Mouse (Mus musculus): ENCODE results near the gene Zfp768.
"Not testable (repeated sequence)": the region's sequence is repeated elsewhere in the genome, so short reads cannot be mapped to it uniquely, and the experiment has no call there.

Gene Zfp768

DNA sequence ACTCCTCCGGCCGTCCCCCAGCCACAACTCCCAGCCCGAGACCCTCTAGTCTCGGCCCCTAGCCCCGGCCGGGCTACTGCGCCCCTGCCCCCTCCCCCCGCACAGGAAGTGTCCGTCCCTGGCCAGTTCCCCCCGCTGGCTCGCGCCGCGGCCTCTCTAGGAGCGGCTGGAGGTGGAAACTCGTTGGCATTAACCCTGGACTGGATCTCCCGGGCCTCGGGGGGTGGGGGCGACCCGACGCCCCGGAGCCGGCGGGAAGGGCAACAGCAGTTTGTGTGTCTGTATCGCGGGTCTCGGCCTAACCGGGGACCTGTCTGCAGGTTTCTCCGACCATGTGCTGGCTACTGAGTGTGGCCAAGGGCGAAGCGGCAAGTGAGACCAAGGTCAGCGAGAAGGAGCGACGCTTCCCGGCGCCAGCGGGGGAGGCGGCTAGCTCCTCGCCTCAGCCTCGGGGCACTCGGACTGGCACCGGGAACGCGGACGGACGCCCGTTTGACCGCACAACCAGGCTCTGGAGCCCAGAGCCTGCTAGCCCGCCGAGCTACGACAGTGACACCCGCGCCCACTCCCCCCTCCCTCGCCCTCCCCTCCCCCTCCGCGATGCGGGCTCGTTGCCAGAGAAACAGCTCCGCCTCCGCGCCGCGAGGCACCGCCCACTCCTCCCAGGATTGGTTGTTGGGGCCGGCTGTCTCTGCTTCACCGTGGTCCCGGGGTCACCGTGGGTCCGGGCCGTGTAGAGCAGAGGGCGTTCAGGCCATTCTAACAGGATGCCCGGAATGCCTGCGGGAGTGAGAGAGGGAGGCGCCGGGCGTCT is at the start of gene Zfp768:
Gene Zfp768 (minus strand): TSS at position 78 of the 814 bp plus-strand sequence.
- DNase-seq (ENCODE audit: low spot score in 2 of 2) = peak; percentile 81 to 85

DNA sequence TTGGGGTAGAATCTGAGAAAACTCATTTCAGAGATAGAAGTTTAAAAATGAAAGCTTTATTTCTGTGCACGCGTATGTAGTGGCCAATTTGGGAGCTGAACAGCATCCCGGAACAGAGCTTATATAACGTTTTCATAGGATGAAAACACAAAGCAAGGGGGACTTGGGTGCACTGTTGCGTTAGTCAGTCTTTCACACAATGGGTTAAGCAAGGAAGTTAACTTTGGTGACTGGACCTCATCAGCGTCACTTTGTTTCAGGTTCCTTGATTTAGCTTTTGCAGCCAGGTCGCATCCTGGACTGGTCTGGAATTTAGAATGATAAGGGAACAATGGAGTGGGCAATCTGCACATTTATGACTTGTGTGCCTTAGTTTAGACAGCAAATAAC is 48.5 kb upstream of the Zfp768 start:
- no peak for DNase-seq (ENCODE audit: low spot score in 2 of 2)

DNA sequence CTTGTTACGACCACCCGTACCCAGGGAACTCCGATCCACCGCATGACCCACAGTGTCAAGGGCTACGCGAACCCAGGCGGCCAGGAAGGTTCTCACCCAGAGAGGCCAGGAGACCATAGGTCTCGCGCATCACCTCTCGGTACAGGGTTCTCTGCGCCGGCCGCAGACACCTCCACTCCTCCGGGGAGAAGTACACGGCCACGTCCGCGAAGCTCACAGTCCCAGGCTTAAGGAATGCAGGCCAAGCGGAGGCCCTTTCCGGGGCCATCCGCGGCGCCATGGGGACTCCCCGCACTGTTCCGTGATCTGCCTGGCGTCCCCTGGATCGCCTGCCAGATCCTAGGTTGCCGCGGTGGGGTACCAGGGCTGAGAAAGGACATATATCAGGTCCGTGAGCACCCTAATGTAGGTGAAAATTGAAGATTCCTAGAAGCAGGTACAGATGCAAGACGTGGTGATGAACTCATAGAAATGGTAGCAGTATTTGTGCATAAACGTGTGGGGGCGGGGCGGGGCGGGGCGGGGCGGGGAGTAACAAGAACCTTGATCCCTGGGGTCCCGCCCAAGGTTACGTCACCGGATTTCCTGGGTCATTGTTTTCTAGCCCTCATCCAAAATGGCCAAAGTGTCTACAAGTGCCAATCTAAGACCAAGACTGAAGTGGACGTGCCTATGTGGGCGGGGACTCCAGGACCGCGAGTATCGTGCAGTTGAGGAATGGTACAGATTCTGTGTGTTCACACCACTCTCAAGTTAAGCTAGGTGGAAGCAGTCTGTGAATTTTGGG is 48.0 kb upstream of the Zfp768 start, which contains the start of gene E430018J23Rik:
Gene E430018J23Rik (minus strand): TSS at position 473 of the 787 bp plus-strand sequence.
- DNase-seq (ENCODE audit: low spot score in 2 of 2) = peak; percentile 96 to 98

DNA sequence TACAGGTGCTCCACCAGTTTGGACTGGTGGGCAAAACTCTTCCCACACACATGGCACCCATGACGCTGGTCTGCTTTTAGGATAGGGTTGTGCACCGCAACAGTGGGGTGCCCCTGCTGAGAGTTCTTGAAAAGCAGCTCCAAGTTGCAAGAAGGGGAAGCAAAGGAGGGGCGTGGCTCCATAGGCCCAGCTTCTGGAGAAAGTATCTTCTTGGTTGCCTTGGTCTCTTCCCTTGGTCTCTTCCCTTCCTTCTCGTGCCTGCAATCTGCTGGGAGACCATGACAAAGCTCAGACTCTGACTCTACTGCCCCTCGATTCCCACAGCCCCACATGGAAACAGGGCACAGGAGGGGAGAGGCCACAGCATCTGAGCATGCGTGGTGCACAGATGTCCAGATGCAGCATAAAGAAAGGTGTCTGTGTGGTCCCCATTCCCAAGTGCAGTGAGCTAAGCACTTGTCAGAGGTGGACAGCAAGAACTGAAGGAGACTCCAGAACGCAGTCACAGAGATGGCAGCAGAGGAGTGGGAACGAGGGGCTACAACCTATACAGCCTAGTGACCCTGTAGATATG is 46.9 kb upstream of the Zfp768 start:
- DNase-seq (ENCODE audit: low spot score in 2 of 2) = no peak

DNA sequence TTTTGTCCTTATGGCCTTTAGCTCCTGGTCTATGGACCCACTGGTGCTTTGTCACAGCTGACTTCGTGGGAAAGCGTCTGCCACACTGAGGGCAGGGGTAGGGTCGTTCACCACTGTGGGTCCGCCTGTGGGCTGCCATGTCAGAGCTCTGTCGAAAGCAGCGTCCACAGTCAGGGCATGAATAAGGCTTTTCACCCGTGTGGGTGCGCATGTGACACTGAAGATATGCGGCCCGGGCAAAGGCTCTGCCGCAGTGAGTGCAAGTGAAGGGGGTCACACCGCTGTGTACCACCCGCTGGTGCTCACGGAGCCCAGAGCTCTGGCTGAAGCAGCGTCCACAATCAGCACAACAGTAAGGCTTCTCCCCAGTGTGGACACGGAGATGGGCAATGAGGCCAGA is 46.1 kb upstream of the Zfp768 start:
- DNase-seq (ENCODE audit: low spot score in 2 of 2) = no peak

DNA sequence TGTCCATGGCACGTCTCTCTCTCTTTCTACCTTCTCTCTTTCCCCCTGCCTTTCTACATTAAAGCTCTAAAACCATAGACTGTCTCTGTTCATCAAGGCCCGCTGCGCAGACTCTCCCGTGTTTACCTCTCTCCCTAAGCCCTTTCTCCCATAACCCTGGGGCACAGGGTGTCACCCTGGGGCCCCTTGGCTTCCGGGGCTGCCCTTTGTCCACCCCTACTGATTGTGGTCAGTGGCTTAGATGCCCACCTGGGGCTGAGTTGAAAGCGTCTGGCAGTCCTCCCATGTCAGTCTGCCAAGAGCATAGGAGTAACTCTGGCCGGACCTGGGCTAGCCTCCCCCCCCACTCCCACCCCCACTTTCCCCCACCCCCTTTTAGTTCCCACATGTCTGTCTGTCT is 44.9 kb upstream of the Zfp768 start:
- no peak for DNase-seq (ENCODE audit: low spot score in 2 of 2)

DNA sequence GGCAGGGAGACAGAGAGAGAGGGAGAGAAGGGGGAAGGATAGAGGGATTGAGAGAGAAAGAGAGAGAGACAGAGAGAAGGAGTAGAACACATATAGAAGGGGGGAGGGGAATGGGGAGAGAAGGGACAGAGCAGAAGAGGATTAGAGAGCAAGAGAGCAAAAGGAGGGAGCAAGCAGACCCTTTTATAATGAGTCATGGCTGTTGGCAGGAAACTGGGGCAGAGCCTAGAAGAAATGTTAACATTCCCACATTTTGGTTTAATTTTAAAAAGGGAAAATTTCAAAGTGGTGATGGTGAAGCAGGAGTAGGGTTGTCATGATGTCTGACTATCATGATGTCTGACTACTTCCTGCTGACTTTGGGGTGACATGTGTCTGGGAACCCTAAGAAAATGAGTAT is 42.8 kb upstream of the Zfp768 start:
- not testable (repeated sequence) for DNase-seq (ENCODE audit: low spot score in 2 of 2)

DNA sequence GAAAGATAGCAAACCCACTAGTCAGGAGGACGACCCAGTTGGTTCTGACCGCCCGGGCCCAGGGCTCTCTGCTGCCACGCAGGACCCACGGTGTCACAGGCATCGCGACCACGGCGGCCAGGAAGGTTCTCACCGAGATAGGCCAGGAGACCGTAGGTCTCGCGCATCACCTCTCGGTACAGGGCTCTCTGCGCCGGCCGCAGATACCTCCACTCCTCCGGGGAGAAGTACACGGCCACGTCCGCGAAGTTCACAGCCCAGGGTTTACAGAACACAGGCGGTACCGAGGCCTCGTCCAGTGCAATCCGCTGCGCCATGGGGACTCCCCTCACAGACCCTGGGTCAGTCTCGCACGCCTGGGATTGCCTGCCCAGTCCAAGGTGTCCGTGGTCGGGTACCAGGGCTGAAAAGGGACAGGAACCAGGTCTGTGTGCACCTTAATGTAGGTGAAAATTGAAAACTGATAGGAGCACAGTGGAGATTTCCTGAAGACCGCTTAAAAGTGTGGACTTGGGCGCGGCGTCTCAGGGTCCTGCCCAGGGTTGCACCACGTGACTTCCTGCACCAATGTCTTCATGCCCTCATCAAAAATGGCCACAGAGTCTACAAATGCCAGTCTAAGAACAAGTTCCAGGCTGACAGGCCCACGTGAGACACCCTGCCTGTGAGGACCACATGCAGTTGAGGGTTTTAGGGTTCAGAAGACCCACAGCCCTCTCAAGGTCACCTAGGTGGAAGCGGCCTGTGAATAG is 41.4 kb upstream of the Zfp768 start, which contains the start of gene 9130019O22Rik:
Gene 9130019O22Rik (minus strand): TSS at position 526 of the 752 bp plus-strand sequence.
- peak; percentile 90 to 93 for DNase-seq (ENCODE audit: low spot score in 2 of 2)

DNA sequence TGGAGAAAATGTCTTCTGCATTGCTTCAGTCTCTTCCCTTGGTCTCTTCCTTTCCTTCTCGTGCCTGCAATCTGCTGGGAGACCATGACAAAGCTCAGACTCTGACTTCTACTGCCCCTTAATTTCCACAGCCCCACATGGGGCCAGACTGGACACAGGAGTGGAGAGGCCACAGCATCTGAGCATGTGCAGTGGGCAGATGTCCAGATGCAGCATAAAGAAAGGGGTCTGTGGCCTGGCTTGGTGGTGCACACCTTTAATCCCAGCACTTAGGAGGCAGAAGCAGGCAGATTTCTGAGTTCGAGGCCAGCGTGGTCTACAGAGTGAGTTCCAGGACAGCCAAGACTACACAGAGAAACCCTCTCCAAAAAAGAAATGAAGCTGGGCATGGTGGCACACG is 40.2 kb upstream of the Zfp768 start:
- DNase-seq (ENCODE audit: low spot score in 2 of 2) = not testable (repeated sequence)

DNA sequence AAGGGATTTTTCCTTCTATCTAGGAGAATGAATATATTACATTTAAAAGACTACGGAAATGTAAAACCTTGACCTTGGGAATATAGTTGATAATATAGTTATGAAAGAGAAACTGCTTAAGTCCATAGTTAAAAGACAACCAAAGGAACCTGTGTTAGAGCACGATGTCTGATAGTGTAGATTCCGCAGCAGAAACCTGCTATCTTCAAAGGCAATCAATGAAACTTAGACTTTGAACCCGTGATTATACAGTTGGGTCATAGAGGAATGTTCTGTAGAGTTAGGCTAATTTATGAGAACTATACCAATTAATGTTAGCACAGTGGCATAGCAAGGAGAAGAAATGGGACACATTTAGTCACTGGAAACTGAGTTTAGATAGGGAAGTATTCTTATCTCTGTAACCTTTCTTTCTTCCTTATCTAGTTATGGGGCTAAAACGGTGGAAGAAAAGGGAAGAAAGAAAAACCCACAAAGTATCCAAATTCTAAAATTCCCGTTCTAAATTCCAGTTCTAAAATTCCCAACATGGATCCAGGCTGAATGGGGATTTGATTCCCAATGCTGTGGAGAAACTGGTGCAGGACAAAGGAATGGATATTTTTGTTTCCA is 33.0 kb upstream of the Zfp768 start:
- DNase-seq (ENCODE audit: low spot score in 2 of 2) = no peak

DNA sequence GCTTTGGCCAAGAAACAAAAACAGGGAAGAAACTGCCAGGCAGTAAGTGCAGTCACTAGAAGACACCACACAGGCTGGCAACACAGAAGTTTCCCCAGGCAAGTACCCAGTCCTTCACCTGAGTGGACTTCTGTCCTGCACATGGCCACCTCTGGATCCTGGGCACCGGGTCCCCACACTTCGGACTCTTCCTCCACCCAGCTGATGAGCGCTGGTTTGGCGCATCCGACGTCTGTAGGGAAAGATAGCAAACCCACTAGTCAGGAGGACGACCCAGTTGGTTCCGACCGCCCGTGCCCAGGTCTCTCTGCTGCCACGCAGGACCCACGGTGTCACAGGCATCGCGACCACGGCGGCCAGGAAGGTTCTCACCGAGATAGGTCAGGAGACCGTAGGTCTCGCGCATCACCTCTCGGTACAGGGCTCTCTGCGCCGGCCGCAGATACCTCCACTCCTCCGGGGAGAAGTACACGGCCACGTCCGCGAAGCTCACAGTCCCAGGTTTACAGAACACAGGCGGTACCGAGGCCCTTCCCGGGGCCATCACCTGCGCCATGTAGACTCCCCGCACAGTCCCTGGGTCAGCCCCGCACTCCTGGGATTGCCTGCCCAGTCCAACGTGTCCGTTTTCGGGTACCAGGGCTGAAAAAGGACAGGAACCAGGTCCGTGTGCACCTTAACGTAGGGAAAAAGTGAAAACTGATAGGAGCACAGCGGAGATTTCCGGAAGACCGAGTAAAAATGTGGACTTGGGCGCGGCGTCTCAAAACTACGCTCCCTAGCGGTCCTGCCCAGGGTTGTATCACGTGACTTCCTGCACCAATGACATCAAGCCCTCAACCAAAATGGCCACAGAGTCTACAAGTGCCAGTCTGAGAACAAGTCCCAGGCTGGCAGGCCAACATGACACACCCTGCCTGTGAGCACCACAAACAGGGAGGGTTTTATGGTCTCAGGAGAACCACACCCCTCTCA is 30.2 kb upstream of the Zfp768 start, which contains the start of gene Zfp747:
Gene Zfp747 (minus strand): TSS at position 780 of the 975 bp plus-strand sequence.
- DNase-seq (ENCODE audit: low spot score in 2 of 2) = peak; percentile 94 to 96

DNA sequence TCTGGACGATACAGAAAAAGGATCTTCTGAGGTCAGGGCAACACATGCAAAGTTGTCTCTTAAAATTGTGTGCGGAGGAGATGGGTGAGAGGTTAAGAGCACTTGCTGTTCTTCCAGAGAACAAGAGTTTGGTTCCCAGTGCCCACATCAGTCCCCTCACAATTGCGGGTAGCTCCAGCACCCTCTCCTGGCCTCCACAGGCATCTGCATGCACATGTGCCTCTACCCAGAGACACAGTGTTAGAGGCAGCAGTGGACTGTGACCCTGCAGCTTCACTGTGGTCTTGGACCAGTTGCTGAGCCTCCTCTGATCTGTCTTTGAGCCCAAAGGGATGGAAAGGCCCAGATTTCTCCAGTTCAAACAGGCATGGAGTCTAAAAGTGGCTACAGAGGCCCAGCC is 26.5 kb upstream of the Zfp768 start:
- DNase-seq (ENCODE audit: low spot score in 2 of 2) = not testable (repeated sequence)

DNA sequence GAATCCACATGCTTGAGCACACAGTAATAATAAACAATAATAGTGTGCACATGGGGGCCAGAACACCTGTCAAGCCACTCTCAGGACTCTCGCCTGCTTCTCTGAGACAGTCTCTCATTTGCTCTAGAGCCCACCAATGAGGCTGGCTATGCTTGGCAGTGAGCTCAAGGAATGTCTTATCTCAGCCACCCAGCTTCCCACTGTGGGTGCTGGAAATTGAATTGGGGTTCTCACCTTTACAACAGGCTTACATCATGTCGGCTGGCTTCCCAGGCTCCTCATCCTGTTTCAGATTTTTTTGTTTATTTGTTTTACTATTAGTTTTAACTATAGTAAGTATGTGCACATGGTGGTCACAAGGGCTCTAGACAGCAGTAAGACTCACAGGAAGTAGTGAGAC is 25.8 kb upstream of the Zfp768 start:
- no peak for DNase-seq (ENCODE audit: low spot score in 2 of 2)

DNA sequence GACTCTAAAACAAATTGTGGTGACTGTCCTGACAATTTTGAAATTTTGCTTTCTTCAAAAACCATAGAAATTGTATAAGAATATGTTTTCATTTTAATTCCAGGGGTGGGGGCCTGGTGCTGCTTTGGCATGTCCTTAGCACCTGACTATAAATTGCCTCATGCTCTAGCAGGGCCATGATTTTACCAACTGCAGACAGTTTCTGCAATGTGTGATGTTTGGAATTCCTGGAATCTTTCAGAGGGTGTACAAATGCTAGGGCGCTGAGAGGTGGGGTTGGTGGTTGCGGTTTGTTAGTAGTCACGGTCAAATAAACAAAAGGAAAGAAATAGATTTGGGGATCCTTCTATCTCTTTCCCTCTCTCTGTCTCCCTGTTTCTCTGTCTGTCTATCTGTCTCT is 20.9 kb upstream of the Zfp768 start:
- DNase-seq (ENCODE audit: low spot score in 2 of 2) = no peak

DNA sequence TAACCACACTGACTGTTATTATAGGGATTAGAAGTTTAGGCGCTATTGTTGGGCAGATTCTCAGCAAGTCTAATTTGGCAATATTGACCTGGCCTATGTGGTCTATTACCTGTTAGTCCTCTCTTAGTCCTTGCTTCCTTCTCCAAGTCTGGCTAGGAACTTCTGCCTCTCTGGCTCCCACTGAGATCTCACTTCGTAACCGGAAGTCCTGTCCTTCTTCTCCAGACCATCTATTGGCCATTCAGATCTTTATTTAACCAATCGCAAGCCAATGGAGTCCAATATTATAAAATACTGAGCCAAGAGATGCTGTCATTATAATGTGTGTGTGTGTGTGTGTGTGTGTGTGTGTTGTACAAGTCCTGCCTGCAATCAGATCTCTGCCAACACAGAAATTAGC is 18.8 kb upstream of the Zfp768 start:
- DNase-seq (ENCODE audit: low spot score in 2 of 2) = no peak

DNA sequence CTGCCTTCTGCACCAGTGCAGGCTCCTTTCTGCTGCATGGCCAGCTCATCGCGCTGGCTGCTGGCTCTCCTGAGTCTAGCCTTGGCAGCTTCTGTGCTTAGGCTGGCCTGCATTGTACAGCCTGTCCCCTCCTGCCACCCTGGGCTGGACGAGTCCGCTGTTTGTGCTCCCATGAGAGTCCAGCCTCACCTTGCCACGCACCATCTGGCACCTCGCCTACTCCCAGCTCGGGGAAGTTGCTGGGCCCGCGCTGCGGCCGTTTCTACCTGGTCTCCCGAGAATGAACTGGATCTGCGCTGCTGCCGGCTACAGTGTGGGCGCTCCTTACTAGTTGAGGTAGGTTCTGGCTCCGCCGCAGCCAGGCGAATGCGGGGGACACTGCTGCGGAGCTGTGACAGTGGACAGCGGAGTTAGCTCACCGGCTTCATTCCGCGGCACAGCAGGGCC is 18.1 kb upstream of the Zfp768 start:
- no peak for DNase-seq (ENCODE audit: low spot score in 2 of 2)

DNA sequence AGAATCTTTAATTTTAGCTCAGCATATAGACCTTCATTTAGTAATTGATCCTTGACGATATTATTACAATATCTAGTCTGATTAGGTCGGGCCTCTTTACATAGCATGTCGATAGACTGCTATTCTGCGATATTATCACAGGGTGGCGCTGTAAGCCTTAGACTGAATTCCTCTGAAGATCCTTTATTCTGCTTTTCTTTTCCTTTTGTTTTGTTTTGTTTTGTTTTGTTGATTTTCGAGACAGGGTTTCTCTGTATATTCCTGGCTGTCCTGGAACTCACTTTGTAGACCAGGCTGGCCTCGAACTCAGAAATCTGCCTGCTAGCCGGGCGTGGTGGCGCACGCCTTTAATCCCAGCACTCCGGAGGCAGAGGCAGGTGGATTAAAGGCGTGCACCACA is 17.0 kb upstream of the Zfp768 start:
- DNase-seq (ENCODE audit: low spot score in 2 of 2) = peak; percentile 26 to 36

DNA sequence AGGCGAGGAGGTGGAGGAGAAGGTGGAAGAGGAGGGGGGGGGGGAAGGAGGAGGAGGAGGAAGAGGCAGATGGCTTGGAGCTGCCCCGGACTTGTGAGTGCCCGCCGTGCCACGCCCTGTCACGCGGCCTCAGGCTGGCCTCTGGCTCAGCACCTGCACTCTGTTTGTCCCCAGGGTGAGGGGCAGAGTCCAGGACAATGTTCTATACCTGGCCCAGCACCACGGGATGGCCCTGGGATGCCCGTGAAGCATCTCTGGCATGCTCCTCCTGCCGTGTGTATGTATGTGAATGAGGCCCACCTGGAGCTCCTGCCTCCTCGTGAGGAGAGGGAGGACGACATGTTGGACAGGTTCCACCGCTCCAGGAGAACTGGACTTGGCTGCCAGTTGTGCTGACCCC is 16.1 kb upstream of the Zfp768 start:
- DNase-seq (ENCODE audit: low spot score in 2 of 2) = no peak

DNA sequence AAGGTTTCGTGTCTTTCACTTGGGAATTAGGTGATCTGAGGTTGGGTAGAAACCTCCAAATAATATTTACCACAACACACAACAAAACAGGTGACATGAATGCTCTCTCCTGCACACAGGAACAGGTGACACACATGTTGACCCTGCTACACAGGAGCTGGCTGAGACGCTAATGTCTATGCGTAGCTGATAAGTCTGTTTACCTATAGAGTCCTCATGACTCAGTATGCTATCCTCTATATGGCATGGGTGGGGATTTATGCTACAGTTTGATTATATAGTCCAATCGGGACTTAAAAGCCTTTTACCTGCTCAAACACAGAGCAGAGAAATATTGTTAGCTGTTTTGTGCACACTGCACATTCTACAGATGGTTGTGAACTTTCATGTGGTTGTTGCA is 14.9 kb upstream of the Zfp768 start:
- no peak for DNase-seq (ENCODE audit: low spot score in 2 of 2)

DNA sequence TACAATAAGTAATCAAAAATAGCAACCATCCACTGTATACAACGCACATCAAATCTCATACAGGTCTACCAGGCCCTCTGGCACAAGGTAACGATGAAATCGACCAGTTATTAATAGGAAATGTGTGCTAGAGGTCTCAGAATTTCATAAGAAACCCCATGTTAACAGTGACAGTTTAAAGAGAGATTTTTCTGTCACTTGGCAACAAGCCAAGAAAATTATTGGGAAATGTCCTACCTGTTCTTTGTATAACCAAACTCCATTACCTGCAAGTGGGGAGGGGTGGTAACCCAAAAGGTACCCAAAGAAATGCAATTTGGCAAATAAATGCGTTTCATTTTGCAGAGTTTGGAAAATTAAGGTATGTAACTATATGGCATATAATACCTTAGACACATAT is 13.1 kb upstream of the Zfp768 start:
- no peak for DNase-seq (ENCODE audit: low spot score in 2 of 2)

All from spleen, postnatal 36 days (tissue).